15 mouse cellular contexts compared by ENCODE assay signal in genomic region chr2:61247956-61248355, GRCm38 (mm10).
"Had no signal": no experiment of that assay in that cellular context is flagged by ENCODE, and none has a peak within 500 bp of the region (broad histone marks: within the 10 kb centered on the region; RNA-seq: fewer than 3 reads in every experiment).

No protein-coding gene starts in this region.

- DNase-seq: kidney, adult 9 months; kidney, postnatal 4 days; left cerebral cortex, postnatal 4 days; lung, embryonic 14.5 days; lung, postnatal 10 days; thymus, adult 18-20 months; thymus, postnatal 14 days had no signal

- H3K4me3 ChIP-seq: layer of hippocampus, adult 2 months; limb, embryonic 15.5 days; liver, embryonic 12.5 days; megakaryocyte, embryonic 14.5 days; midbrain, embryonic 12.5 days; neural tube, embryonic 12.5 days had no signal

- H3K27ac ChIP-seq: kidney, postnatal 0 days; layer of hippocampus, adult 2 months; limb, embryonic 15.5 days; liver, embryonic 12.5 days; macrophage; midbrain, embryonic 12.5 days; neural tube, embryonic 12.5 days had no signal

- H3K9me3 ChIP-seq: limb, embryonic 15.5 days; liver, embryonic 12.5 days; megakaryocyte, embryonic 14.5 days; midbrain, embryonic 12.5 days; neural tube, embryonic 12.5 days had no signal

- H3K27me3 ChIP-seq: limb, embryonic 15.5 days; liver, embryonic 12.5 days; megakaryocyte, embryonic 14.5 days; midbrain, embryonic 12.5 days; neural tube, embryonic 12.5 days had no signal

- ATAC-seq: liver, embryonic 12.5 days had no signal

- H3K4me1 ChIP-seq: limb, embryonic 15.5 days; liver, embryonic 12.5 days; megakaryocyte, embryonic 14.5 days; neural tube, embryonic 12.5 days had no signal

- H3K36me3 ChIP-seq: limb, embryonic 15.5 days; liver, embryonic 12.5 days; midbrain, embryonic 12.5 days; neural tube, embryonic 12.5 days had no signal

- H3K4me2 ChIP-seq: limb, embryonic 15.5 days; liver, embryonic 12.5 days; lung, embryonic 14.5 days; midbrain, embryonic 12.5 days; neural tube, embryonic 12.5 days had no signal

- H3K9ac ChIP-seq: limb, embryonic 15.5 days; liver, embryonic 12.5 days; lung, embryonic 14.5 days; midbrain, embryonic 12.5 days; neural tube, embryonic 12.5 days had no signal
